Mouse (Mus musculus) neural tube, embryonic 13.5 days (tissue): ENCODE data around the gene Scrg1. TPM values are rescaled to one million over a fixed set of nuclear protein-coding genes. Genes with fewer than 3 reads are reported as not detected.

ENCODE experiments used
- ATAC-seq: fragments of 200-750 bp; cut with Nextera tagmentation; 2 replicates; pipeline ENCODE4 v1.8.0; 2017; ENCODE audit warnings: low read depth, mild to moderate bottlenecking, moderate TSS enrichment, moderate library complexity
- H3K27ac ChIP-seq: fragments of 300-500 bp; sonication (generic); replicated peaks from 2 replicates; pipeline ENCODE4 v1.5.1; 2015; ENCODE audit warnings: moderate library complexity, mild to moderate bottlenecking, inconsistent platforms
- H3K27me3 ChIP-seq: fragments of 300-500 bp; sonication (generic); 2 replicates; pipeline ENCODE4 v1.6.1; 2015; ENCODE audit warnings: mild to moderate bottlenecking, inconsistent platforms
- H3K36me3 ChIP-seq: fragments of 300-500 bp; sonication (generic); 2 replicates; pipeline ENCODE4 v1.6.1; 2015; ENCODE audit warnings: mild to moderate bottlenecking, inconsistent platforms
- H3K4me1 ChIP-seq: fragments of 300-500 bp; sonication (generic); replicated peaks from 2 replicates; pipeline ENCODE4 v1.6.1; 2015; ENCODE audit warnings: inconsistent platforms
- H3K4me2 ChIP-seq: fragments of 300-500 bp; sonication (generic); 2 replicates; pipeline ENCODE4 v1.6.1; 2015; ENCODE audit warnings: inconsistent platforms, mild to moderate bottlenecking, moderate library complexity
- H3K4me3 ChIP-seq: fragments of 300-500 bp; sonication (generic); 2 replicates; pipeline ENCODE4 v1.5.1; 2015; ENCODE audit warnings: mild to moderate bottlenecking, inconsistent platforms
- H3K9ac ChIP-seq: fragments of 300-500 bp; sonication (generic); 2 replicates; pipeline ENCODE4 v1.6.1; 2015; ENCODE audit warnings: moderate library complexity, mild to moderate bottlenecking, inconsistent platforms
- H3K9me3 ChIP-seq: fragments of 300-500 bp; sonication (generic); 2 replicates; pipeline ENCODE4 v1.6.1; 2016; ENCODE audit warnings: inconsistent platforms
- WGBS: fragments of 180-500 bp; shearing (Covaris S2); methylation state at CpG from one replicate; pipeline ENCODE4 v1.1.7; 2015; 5-methylcytosine and 5-hydroxymethylcytosine counted together
- polyA plus RNA-seq: library from polyadenylated mRNA; unstranded; fragments of >200 nt; fragmentation: Nextera tagmentation; extraction: Ambion mirVana; gene quantifications from 2 replicates; pipeline ENCODE4 v1.2.1, GENCODE M21; 2015

Gene Scrg1
- polyA plus RNA-seq, 1 experiment from 2014 or later, result 2.3 TPM

DNA sequence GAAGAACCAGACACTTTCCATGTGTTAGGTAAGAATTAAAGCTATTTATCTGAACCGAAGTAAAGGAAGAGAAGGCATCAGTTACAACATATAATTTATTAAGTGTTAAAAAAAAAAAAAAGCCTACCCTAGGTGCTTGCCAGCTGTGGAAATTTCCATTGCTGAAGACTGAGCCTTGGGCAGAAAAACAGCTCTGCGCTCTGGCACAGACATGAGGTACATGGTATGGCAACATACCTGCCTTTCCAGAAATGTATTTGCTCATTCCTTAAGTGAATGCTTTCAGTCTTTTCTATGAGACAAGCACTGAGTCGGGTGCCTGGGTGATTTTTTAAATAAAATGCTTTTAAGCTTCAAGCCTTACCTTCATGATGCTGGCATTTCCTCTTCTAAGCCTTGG is 2.2 kb downstream of the Scrg1 start:
- Histone ChIP-seq H3K4me3 (no peak overlapping the region), H3K4me1 (no peaks in the 10 kb centered on the region), H3K27ac (no peak overlapping the region), H3K27me3 (no peaks in the 10 kb centered on the region), H3K9me3 (no peaks in the 10 kb centered on the region), H3K36me3 (no peaks in the 10 kb centered on the region), H3K9ac (no peak overlapping the region), H3K4me2 (no peak overlapping the region)
- no peak for ATAC-seq
- 85% methylated on average over 3 of the region's 3 CpGs for WGBS

DNA sequence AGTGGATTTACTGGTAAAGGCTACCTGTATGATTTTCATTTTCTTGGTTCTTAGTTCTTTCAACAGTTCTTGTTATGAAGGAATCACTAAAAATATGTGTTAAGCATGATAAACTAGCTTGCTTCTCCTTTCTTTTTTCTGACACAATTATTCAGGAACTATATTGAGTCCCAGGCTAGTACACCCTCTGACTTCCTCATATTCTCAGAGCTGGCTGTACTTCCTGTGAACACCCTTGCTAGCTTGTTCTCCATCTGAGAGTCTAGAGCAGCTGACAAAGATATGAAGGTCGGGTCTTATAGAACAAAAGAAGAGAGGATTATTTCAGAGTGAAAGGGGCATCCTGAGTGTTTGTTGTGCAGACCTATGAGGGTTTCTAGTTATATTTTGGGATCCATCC is 7.1 kb downstream of the Scrg1 start:
- no peaks in the 10 kb centered on the region for H3K9me3 ChIP-seq
- H3K27me3 ChIP-seq, result no peaks in the 10 kb centered on the region
- WGBS, result 54% methylated on average over 1 of the region's 1 CpGs
- no peak overlapping the region for H3K27ac ChIP-seq
- no peak for ATAC-seq
- no peak overlapping the region for H3K4me2 ChIP-seq
- H3K4me3 ChIP-seq, result no peak overlapping the region
- no peaks in the 10 kb centered on the region for H3K4me1 ChIP-seq
- H3K9ac ChIP-seq, result no peak overlapping the region
- H3K36me3 ChIP-seq, result no peaks in the 10 kb centered on the region

DNA sequence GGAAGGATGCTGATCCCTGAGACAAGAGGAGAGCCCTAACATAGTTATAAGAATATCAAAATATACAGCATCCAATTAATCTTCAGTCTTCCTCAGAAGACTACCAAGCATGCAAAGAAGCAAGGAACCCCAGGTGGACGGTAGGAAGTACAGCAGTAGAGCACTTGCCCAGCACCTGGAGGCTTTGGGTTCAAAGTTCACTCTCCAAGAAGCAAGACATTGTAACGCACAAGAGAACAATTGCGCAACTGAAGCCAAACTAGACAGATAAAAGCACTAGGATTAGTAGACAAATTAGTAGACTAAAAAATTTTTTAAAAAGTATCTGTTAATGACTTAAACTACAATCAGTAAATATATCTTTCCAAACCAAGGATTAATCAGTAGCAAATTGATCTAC is 8.0 kb downstream of the Scrg1 start:
- 94% methylated on average over 3 of the region's 3 CpGs for WGBS
- no peak overlapping the region for H3K4me3 ChIP-seq

DNA sequence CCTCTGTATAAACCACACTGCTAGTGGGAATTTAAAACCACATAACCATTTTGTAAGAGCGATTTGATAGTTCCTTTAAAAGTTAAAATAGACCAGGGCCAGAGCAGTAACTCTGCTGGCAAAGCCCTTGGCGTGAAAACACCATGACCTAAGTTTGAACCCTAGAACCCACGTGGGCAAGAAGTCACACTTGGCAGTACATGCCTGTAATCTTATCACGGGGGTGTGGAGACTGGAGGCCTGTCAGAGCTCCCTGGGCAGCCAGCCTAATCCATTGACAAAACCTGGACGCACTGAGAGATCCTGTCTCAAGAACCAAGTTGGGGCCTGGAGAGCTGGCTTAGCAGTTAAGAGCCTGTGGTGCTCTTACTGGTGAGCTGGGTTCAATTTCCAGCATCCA is 12.9 kb downstream of the Scrg1 start:
- Histone ChIP-seq H3K4me1 (no peaks in the 10 kb centered on the region), H3K4me2 (no peak overlapping the region), H3K27ac (no peak overlapping the region), H3K4me3 (no peak overlapping the region), H3K9ac (no peak overlapping the region), H3K9me3 (no peaks in the 10 kb centered on the region), H3K27me3 (no peaks in the 10 kb centered on the region), H3K36me3 (no peaks in the 10 kb centered on the region)
- no peak for ATAC-seq
- WGBS, result 70% methylated on average over 5 of the region's 5 CpGs

More for the DNA sequence above, 8.0 kb downstream of the Scrg1 start:
- no peak for ATAC-seq
- H3K9ac ChIP-seq, result no peak overlapping the region
- H3K4me2 ChIP-seq, result no peak overlapping the region
- no peak overlapping the region for H3K27ac ChIP-seq
- no peaks in the 10 kb centered on the region for H3K9me3 ChIP-seq
- H3K36me3 ChIP-seq, result no peaks in the 10 kb centered on the region
- no peaks in the 10 kb centered on the region for H3K27me3 ChIP-seq
- H3K4me1 ChIP-seq, result no peaks in the 10 kb centered on the region

DNA sequence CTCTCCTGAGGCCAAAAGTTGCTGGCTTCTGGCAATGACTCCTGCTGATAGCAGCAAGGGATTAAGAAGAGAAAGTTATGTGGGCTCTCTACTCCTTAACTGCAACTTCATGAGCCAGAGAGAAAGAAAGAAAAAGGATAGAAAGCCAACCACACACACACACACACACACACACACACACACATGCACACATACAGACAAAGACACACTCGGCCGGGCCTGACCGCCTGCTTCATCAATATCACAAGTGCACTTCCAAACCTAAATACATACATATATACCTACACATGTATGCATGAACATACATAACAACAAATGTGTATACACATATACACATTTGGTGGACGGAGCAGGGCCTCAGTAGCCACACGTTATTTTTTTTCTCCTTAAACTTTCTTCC is 15.1 kb downstream of the Scrg1 start:
- Histone ChIP-seq H3K9me3 (no peaks in the 10 kb centered on the region), H3K4me3 (no peak overlapping the region), H3K36me3 (no peaks in the 10 kb centered on the region), H3K4me2 (no peak overlapping the region), H3K27me3 (no peaks in the 10 kb centered on the region), H3K4me1 (no peaks in the 10 kb centered on the region), H3K9ac (no peak overlapping the region), H3K27ac (no peak overlapping the region)
- WGBS, result 93% methylated on average over 5 of the region's 5 CpGs
- ATAC-seq, result no peak

DNA sequence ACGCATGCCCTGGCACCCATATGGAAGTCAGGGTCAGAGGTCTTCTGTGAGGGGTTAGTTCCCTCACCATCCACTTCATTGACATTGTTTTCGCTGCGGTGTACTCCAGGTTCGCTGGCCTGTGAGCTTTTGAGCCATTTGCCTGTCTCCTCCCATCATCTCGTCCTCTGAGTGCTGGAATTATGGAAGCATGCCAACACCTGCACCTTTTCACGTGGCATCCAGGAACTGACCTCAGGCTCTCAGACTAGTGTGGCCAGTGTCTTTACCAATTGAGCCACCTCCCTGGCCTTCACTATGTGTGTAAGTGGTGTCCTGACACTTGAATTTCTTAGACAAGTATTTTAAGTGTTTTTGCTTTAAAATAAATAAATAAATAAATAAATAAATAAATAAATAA is 18.0 kb downstream of the Scrg1 start:
- WGBS, result 87% methylated on average over 6 of the region's 6 CpGs
- Histone ChIP-seq H3K9ac (no peak overlapping the region), H3K4me1 (no peaks in the 10 kb centered on the region), H3K27ac (no peak overlapping the region), H3K36me3 (no peaks in the 10 kb centered on the region), H3K9me3 (no peaks in the 10 kb centered on the region), H3K27me3 (no peaks in the 10 kb centered on the region), H3K4me2 (no peak overlapping the region), H3K4me3 (no peak overlapping the region)
- ATAC-seq, result no peak

DNA sequence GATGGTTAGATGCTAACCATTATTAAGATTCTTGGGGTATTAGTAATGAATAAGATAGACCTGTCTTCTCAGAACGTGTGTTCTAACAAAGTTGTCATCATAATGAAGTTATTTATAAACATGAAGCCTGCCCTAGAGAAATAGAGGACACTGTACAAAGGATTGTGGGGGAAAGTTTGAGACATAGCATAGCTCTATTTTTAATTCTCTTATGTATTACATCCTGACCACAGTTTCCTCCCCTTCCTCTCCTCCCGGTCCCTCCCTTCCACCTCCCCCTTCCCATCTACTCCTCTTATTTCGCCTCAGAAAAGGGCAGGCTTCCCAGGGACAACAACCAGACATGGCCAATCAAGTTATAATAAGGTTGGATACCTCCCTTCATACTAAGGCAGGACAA is 22.7 kb downstream of the Scrg1 start:
- Histone ChIP-seq H3K36me3 (peaks cover 33% of the 10 kb centered on the region), H3K4me2 (no peak overlapping the region)

DNA sequence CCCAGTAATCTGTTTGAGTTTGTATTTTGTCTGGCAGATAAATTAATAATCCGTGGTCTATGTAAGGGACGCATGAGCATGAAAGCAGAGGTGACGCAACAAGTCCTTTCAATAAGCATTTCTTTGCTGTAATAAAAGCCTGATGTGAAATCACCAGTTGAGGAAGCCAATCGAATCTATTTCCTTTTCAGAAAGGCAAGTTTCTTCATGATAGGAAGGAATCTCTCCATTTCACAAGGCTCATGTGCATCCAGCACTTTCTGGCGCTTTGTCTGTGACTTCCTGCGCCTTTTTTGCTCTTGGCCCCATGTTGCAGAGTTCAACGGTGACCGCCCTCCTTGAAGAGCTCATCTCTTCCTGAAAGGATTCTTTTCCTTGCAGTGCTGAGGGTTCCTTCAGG is 24.0 kb downstream of the Scrg1 start:
- Histone ChIP-seq H3K9ac (no peak overlapping the region), H3K36me3 (peaks cover 36% of the 10 kb centered on the region), H3K27ac (no peak overlapping the region), H3K27me3 (no peaks in the 10 kb centered on the region), H3K4me2 (no peak overlapping the region), H3K4me1 (no peaks in the 10 kb centered on the region), H3K9me3 (no peaks in the 10 kb centered on the region), H3K4me3 (no peak overlapping the region)
- no peak for ATAC-seq
- WGBS, result 95% methylated on average over 8 of the region's 8 CpGs

More for the DNA sequence above, 22.7 kb downstream of the Scrg1 start:
- H3K27me3 ChIP-seq, result no peaks in the 10 kb centered on the region
- no peaks in the 10 kb centered on the region for H3K9me3 ChIP-seq
- no peak overlapping the region for H3K4me3 ChIP-seq
- no peak overlapping the region for H3K27ac ChIP-seq
- H3K4me1 ChIP-seq, result no peaks in the 10 kb centered on the region
- H3K9ac ChIP-seq, result no peak overlapping the region
- no peak for ATAC-seq
- 81% methylated on average over 3 of the region's 3 CpGs for WGBS

DNA sequence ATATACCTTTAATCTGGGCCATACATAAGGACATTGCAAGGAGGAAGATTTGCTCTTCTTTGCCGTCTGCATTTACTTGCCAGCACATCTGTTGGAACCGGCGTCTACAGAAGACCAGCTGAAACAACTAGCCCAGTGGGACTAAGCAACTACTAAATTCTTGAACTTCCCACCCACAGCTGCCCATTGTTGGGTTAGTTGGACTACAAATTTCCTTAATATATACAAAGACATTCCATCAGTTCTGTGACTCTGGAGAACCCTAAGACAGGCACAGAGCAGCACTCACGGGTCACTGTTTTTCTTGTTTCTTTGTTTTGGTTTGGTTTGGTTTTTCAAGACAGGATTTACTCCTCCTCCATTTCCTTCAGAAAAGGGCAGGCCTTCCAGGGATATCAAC is 24.9 kb downstream of the Scrg1 start:
- Histone ChIP-seq H3K4me3 (no peak overlapping the region), H3K4me2 (no peak overlapping the region), H3K9me3 (no peaks in the 10 kb centered on the region), H3K27ac (no peak overlapping the region), H3K4me1 (peaks cover 7% of the 10 kb centered on the region), H3K36me3 (peaks cover 36% of the 10 kb centered on the region), H3K9ac (no peak overlapping the region), H3K27me3 (no peaks in the 10 kb centered on the region)
- ATAC-seq, result no peak
- 77% methylated on average over 4 of the region's 4 CpGs for WGBS

DNA sequence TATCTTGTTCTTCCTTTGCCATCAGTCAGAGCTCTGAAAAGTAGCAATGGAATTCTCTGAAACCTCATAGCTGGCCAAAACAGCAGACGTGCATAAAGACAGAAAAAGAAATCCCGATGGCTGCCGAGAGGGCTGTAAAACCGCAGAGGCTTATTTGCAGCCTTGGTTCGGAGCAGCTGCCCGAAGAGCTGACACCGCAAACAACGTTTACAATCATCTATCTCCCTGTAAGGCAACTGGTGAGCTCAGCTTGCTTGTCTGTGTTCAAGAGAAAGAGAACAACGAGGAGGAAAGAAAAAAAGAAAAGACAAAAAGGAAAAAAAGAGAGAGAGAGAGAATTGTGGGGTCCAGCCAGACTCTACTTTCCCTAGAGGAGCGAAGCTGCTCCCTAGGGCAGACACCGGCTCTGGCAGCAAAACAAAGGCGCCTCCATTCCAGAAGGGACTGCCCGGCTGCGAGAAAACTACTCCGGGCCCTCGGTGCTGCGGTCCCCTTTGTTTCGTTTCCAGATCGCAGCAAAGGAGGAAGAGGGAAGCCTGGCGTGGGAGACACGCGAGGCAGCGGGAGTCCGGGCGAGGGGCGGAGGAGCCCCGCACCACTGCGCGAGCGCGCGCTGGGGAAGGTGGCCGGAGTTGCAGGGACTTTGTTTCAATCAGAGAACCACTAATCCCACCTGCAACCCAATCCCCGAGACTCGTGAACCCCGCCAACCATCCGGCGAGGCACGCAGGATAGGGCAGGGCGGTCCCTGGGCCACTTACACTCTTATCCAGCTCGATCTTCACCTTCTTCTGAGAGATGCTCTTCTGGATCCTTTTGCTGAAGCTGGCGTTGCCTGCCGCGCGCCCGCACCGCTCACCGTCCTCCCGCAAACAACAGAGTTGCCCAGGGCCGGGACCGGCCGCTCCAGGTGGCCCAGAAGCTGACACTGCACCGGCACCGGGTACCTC is 31.0 kb downstream of the Scrg1 start:
- H3K4me2 ChIP-seq, result peak overlapping the region; percentile 74
- no peaks in the 10 kb centered on the region for H3K9me3 ChIP-seq
- under 1% methylated on average over 54 of the region's 54 CpGs for WGBS
- peak overlapping the region; percentile 94 for H3K9ac ChIP-seq
- peaks cover 14% of the 10 kb centered on the region for H3K36me3 ChIP-seq
- peak overlapping the region; percentile 82 for H3K4me3 ChIP-seq
- peaks cover 17% of the 10 kb centered on the region for H3K4me1 ChIP-seq
- peak overlapping the region; percentile 99 for H3K27ac ChIP-seq
- peak; percentile 77 for ATAC-seq
- H3K27me3 ChIP-seq, result no peaks in the 10 kb centered on the region

DNA sequence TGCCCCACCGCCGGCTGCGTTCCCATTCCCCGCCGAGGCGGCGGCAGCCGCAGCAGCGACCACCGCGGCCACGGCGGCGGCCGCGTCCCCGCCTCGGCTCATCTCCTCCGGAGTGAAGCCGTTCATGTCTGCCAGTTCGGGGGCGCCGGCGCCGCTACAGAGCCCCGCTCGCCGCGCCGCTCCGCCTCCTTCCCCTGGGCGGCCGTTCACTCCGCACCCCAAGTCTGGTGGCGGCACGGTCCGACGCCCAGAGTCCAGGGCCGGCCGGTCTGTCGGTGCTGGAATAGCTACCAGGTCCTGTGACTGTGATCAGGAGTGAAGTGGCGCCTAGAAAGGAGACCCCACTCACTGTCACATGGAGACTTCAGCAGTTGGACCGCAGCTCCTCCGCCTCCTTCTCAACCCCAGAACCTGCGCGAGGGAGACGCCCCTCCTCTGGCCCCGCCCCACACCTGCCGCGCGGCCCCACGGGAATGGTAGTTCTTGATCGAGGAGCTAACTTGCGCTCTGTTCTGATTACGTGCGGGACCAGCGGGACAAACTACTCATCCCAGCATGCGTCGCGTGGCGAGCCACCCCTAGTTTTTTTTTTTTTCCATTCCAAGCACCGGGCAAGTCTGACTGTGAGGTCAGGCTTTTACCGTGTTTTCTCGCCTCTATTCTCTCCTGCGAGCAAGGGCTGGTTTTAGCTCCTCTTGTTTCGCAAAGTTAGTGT is 31.9 kb downstream of the Scrg1 start, which contains the start of gene Sap30:
Sap30 (minus strand) TSS at position 420 of the 715 bp plus-strand sequence.
- peak within 1 kb of the TSS; percentile 99 for H3K27ac ChIP-seq
- peak; percentile 97 for ATAC-seq
- WGBS, result under 1% methylated on average over 66 of the region's 66 CpGs
- no peaks in the 10 kb centered on the region for H3K9me3 ChIP-seq
- H3K4me1 ChIP-seq, result peaks cover 17% of the 10 kb centered on the region
- peak within 1 kb of the TSS; percentile 94 for H3K9ac ChIP-seq
- peak within 1 kb of the TSS; percentile 82 for H3K4me3 ChIP-seq
- H3K4me2 ChIP-seq, result peak within 1 kb of the TSS; percentile 74
- peaks cover 7% of the 10 kb centered on the region for H3K36me3 ChIP-seq
- H3K27me3 ChIP-seq, result no peaks in the 10 kb centered on the region

DNA sequence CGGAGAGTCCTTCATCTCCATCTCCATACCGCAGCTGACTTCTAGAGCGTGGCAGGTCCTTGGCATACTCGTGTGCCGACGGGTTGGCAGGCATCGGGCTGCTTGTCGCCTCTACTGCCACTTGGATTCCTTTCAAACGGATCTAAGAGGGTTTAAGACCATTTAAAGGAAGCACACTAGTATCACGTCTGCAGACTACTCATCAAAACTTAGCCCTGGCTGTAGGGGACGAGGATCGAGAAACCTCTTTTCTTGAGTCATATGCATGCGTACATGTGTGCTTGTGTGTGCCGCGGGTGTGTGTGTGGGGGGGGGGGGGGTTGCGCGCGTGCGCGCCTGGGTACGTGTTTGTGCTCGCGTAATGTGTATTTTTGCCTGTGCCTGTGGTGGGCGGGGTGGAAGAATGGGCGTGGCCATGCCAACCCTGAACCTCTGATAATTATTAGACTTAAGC is 32.6 kb downstream of the Scrg1 start:
- H3K4me2 ChIP-seq, result peak overlapping the region; percentile 74
- peaks cover 3% of the 10 kb centered on the region; the same call in 1 of the 2 replicates for H3K36me3 ChIP-seq
- ATAC-seq, result peak; percentile 52
- H3K9ac ChIP-seq, result peak overlapping the region; percentile 94
- WGBS, result 0% methylated on average over 25 of the region's 25 CpGs
- peak overlapping the region; percentile 82 for H3K4me3 ChIP-seq
- no peaks in the 10 kb centered on the region for H3K9me3 ChIP-seq
- H3K4me1 ChIP-seq, result peaks cover 17% of the 10 kb centered on the region
- H3K27ac ChIP-seq, result peak overlapping the region; percentile 80
- H3K27me3 ChIP-seq, result no peaks in the 10 kb centered on the region
